Mouse (Mus musculus) intestine, embryonic 14.5 days (tissue): ENCODE measurements around the gene Dnase1l2. TPM values are rescaled to one million over a fixed set of nuclear protein-coding genes. Genes with fewer than 3 reads are reported as not detected.
"Not testable (repeated sequence)": the region's sequence is repeated elsewhere in the genome, so short reads cannot be mapped to it uniquely, and the experiment has no call there.

ENCODE experiments used
- ATAC-seq: fragments of 200-750 bp; cut with Nextera tagmentation; replicated peaks from 2 replicates; pipeline ENCODE4 v1.8.0; 2017; ENCODE audit warnings: low read depth, moderate number of reproducible peaks, moderate TSS enrichment, moderate library complexity; ENCODE audit not compliant: low FRiP score, low TSS enrichment
- DNase-seq: peaks from one replicate; pipeline ENCODE4 v3.0.0-alpha.2; 2018; ENCODE audit warnings: low spot score
- H3K27ac ChIP-seq: fragments of 300-500 bp; sonication (generic); 2 replicates; pipeline ENCODE4 v1.5.1; 2014; ENCODE audit warnings: low read depth, mild to moderate bottlenecking, control low read depth
- H3K27me3 ChIP-seq: fragments of 300-500 bp; sonication (generic); replicated peaks from 2 replicates; pipeline ENCODE4 v1.6.1; 2014; ENCODE audit warnings: low read length, control low read depth; ENCODE audit not compliant: control insufficient read depth, insufficient read depth
- H3K36me3 ChIP-seq: fragments of 300-500 bp; sonication (generic); 2 replicates; pipeline ENCODE4 v1.6.1; 2014; ENCODE audit warnings: low read length, control low read depth; ENCODE audit not compliant: control insufficient read depth, insufficient read depth
- H3K4me1 ChIP-seq: fragments of 300-500 bp; sonication (generic); replicated peaks from 2 replicates; pipeline ENCODE4 v1.6.1; 2014; ENCODE audit warnings: low read length, control low read depth, mixed read lengths; ENCODE audit not compliant: control insufficient read depth, insufficient read depth
- H3K4me2 ChIP-seq: fragments of 300-500 bp; sonication (generic); 2 replicates; pipeline ENCODE4 v1.6.1; 2014; ENCODE audit warnings: low read length
- H3K4me3 ChIP-seq: fragments of 300-500 bp; sonication (generic); 2 replicates; pipeline ENCODE4 v1.5.1; 2014; ENCODE audit warnings: low read depth, low read length, control low read depth, mixed read lengths
- H3K9ac ChIP-seq: fragments of 300-500 bp; sonication (generic); 2 replicates; pipeline ENCODE4 v1.6.1; 2014; ENCODE audit warnings: mild to moderate bottlenecking, low read length
- H3K9me3 ChIP-seq: fragments of 300-500 bp; sonication (generic); 2 replicates; pipeline ENCODE4 v1.6.1; 2016; ENCODE audit warnings: low read length, control low read depth; ENCODE audit not compliant: control insufficient read depth
- WGBS: fragments of 180-500 bp; shearing (Covaris S2); extraction: QIAGEN DNeasy Blood & Tissue Kit; methylation state at CpG from one replicate; pipeline ENCODE4 v1.1.7; 2014; 5-methylcytosine and 5-hydroxymethylcytosine counted together
- polyA plus RNA-seq: library from polyadenylated mRNA; unstranded; fragments of >200 nt; fragmentation: Nextera tagmentation; extraction: Ambion mirVana; gene quantifications from 2 replicates; pipeline ENCODE4 v1.2.1, GENCODE M21; 2014

Dnase1l2 gene
- polyA plus RNA-seq, 1 experiment from 2014 or later, result 2.4 TPM

GRCm38 (mm10) chr17:24426471-24427169 lies 16.3 kb downstream of the Dnase1l2 start, which contains the start of gene Eci1:
Eci1 (plus strand) TSS chr17:24426641.
- ATAC-seq (peak; percentile 98), DNase-seq (peak; percentile 91)
- Histone ChIP-seq H3K4me2 (peak within 1 kb of the TSS; percentile 74), H3K9ac (peak within 1 kb of the TSS; percentile 86), H3K4me3 (peak within 1 kb of the TSS; percentile 83), H3K27me3 (no peaks in the 10 kb centered on the region), H3K4me1 (peaks cover 5% of the 10 kb centered on the region), H3K27ac (peak within 1 kb of the TSS; percentile 93), H3K9me3 (no peaks in the 10 kb centered on the region), H3K36me3 (peaks cover 38% of the 10 kb centered on the region)
- WGBS, result under 1% methylated on average over 48 of the region's 48 CpGs

GRCm38 (mm10) chr17:24425905-24426304 lies 17.0 kb downstream of the Dnase1l2 start:
- ATAC-seq, result 0 out of 2 replicates have a peak, but pooled peaks have one; percentile 0
- DNase-seq, result no peak
- Histone ChIP-seq H3K4me3 (no peak overlapping the region), H3K27ac (peak overlapping the region; percentile 93; the same call in 1 of the 2 replicates), H3K9ac (no peak overlapping the region), H3K9me3 (no peaks in the 10 kb centered on the region), H3K4me1 (peaks cover 5% of the 10 kb centered on the region), H3K27me3 (no peaks in the 10 kb centered on the region), H3K36me3 (peaks cover 46% of the 10 kb centered on the region), H3K4me2 (no peak overlapping the region; the same call in 1 of the 2 replicates)
- 86% methylated on average over 7 of the region's 7 CpGs for WGBS

GRCm38 (mm10) chr17:24425326-24425725 lies 17.6 kb downstream of the Dnase1l2 start:
- H3K9ac ChIP-seq, H3K4me2 ChIP-seq, H3K9me3 ChIP-seq, H3K4me3 ChIP-seq, H3K27ac ChIP-seq, DNase-seq, ATAC-seq, H3K27me3 ChIP-seq, H3K4me1 ChIP-seq: not testable (repeated sequence)
- H3K36me3 ChIP-seq, result peaks cover 51% of the 10 kb centered on the region
- WGBS, result 83% methylated on average over 5 of the region's 8 CpGs

GRCm38 (mm10) chr17:24424489-24424888 lies 18.4 kb downstream of the Dnase1l2 start:
- no peaks in the 10 kb centered on the region for H3K27me3 ChIP-seq
- 94% methylated on average over 5 of the region's 5 CpGs for WGBS
- ATAC-seq (no peak), DNase-seq (no peak)
- H3K4me1 ChIP-seq, result peaks cover 5% of the 10 kb centered on the region
- H3K27ac ChIP-seq, result no peak overlapping the region
- no peak overlapping the region for H3K4me3 ChIP-seq
- no peak overlapping the region for H3K9ac ChIP-seq
- H3K9me3 ChIP-seq, result no peaks in the 10 kb centered on the region
- H3K4me2 ChIP-seq, result no peak overlapping the region
- H3K36me3 ChIP-seq, result peaks cover 60% of the 10 kb centered on the region

GRCm38 (mm10) chr17:24423114-24423513 lies 19.8 kb downstream of the Dnase1l2 start:
- Histone ChIP-seq H3K27ac (no peak overlapping the region), H3K4me1 (peaks cover 5% of the 10 kb centered on the region), H3K36me3 (peaks cover 74% of the 10 kb centered on the region), H3K4me2 (no peak overlapping the region), H3K4me3 (no peak overlapping the region), H3K9me3 (no peaks in the 10 kb centered on the region), H3K27me3 (no peaks in the 10 kb centered on the region), H3K9ac (no peak overlapping the region)
- 95% methylated on average over 4 of the region's 4 CpGs for WGBS
- DNase-seq, result no peak
- no peak for ATAC-seq

GRCm38 (mm10) chr17:24416051-24416652 lies 26.8 kb downstream of the Dnase1l2 start:
- Histone ChIP-seq H3K9me3 (no peaks in the 10 kb centered on the region), H3K27me3 (no peaks in the 10 kb centered on the region), H3K9ac (peak overlapping the region; percentile 86), H3K4me3 (peak overlapping the region; percentile 94), H3K4me2 (peak overlapping the region; percentile 95), H3K36me3 (peaks cover 58% of the 10 kb centered on the region), H3K4me1 (peaks cover 16% of the 10 kb centered on the region), H3K27ac (no peak overlapping the region)
- no peak for ATAC-seq
- 79% methylated on average over 3 of the region's 3 CpGs for WGBS
- DNase-seq, result no peak

GRCm38 (mm10) chr17:24415011-24415410 lies 27.9 kb downstream of the Dnase1l2 start:
- Histone ChIP-seq H3K27me3 (no peaks in the 10 kb centered on the region), H3K27ac (peak overlapping the region; percentile 92), H3K9ac (peak overlapping the region; percentile 86), H3K4me3 (peak overlapping the region; percentile 94), H3K4me1 (peaks cover 16% of the 10 kb centered on the region), H3K9me3 (no peaks in the 10 kb centered on the region), H3K4me2 (peak overlapping the region; percentile 95), H3K36me3 (peaks cover 56% of the 10 kb centered on the region)
- WGBS, result 0% methylated on average over 21 of the region's 21 CpGs
- DNase-seq, result no peak
- ATAC-seq, result no peak

- Histone ChIP-seq H3K9ac (peak within 1 kb of the TSS; percentile 86), H3K27me3 (no peaks in the 10 kb centered on the region), H3K36me3 (peaks cover 56% of the 10 kb centered on the region), H3K27ac (peak within 1 kb of the TSS; percentile 92), H3K4me3 (peak within 1 kb of the TSS; percentile 94), H3K9me3 (no peaks in the 10 kb centered on the region), H3K4me1 (peaks cover 16% of the 10 kb centered on the region), H3K4me2 (peak within 1 kb of the TSS; percentile 95)
- DNase-seq (peak; percentile 99), ATAC-seq (peak; percentile 93)
- WGBS, result under 1% methylated on average over 63 of the region's 64 CpGs
Observed at GRCm38 (mm10) chr17:24414230-24414976, 28.5 kb downstream of the Dnase1l2 start, which contains the start of gene Rnps1. Rnps1 (plus strand) TSS chr17:24414565.
